Mouse (Mus musculus) spleen, adult 2 months (tissue): ENCODE data around the gene Scn8a. TPM values are rescaled to one million over a fixed set of nuclear protein-coding genes. Genes with fewer than 3 reads are reported as not detected.

Experiments
- DNase-seq, 2 experiments: peaks; one replicate each; pipeline versions ENCODE4 v3.0.0 to v3.0.0-alpha.2; 2012 to 2021; ENCODE audit warnings: low spot score in 2 of 2, low read depth in 1 of 2
- H3K27ac ChIP-seq: fragments of 200-500 bp; 2 replicates; pipeline ENCODE4 v1.5.1; 2012; ENCODE audit warnings: low read length, inconsistent platforms; ENCODE audit not compliant: insufficient read depth
- H3K27me3 ChIP-seq: fragments of 200-500 bp; 2 replicates; pipeline ENCODE4 v1.6.1; 2012; ENCODE audit warnings: mild to moderate bottlenecking, moderate library complexity, low read length, inconsistent platforms; ENCODE audit not compliant: control insufficient read depth, insufficient read depth
- H3K36me3 ChIP-seq: fragments of 200-500 bp; 2 replicates; pipeline ENCODE4 v1.6.1; 2012; ENCODE audit warnings: mild to moderate bottlenecking, low read length, inconsistent platforms; ENCODE audit not compliant: control insufficient read depth, insufficient read depth
- H3K4me1 ChIP-seq: fragments of 200-500 bp; 2 replicates; pipeline ENCODE4 v1.6.1; 2011; ENCODE audit warnings: inconsistent platforms; ENCODE audit not compliant: control insufficient read depth, insufficient read depth, insufficient read length
- H3K4me3 ChIP-seq: fragments of 200-500 bp; 2 replicates; pipeline ENCODE4 v1.5.1; 2011; ENCODE audit warnings: mild to moderate bottlenecking, inconsistent platforms; ENCODE audit not compliant: insufficient read depth, insufficient read length; ENCODE audit errors: extremely low read depth
- CTCF ChIP-seq: fragments of 200-500 bp; IDR thresholded peaks from 2 replicates; pipeline ENCODE4 v1.5.1; 2011; ENCODE audit warnings: mild to moderate bottlenecking, inconsistent platforms; ENCODE audit not compliant: insufficient read depth, insufficient read length, insufficient replicate concordance; ENCODE audit errors: extremely low read depth
- POLR2A ChIP-seq: fragments of 200-500 bp; IDR thresholded peaks from 2 replicates; pipeline ENCODE4 v1.6.1; 2011; ENCODE audit warnings: low read depth, low read length, inconsistent platforms
- WGBS: fragments of 180-500 bp; shearing (Covaris S2); methylation state at CpG from one replicate; pipeline ENCODE4 v1.1.7; 2018; 5-methylcytosine and 5-hydroxymethylcytosine counted together
- polyA plus RNA-seq: library from polyadenylated mRNA; depleted of rRNA; stranded (reverse); fragments of >200 nt; gene quantifications from 2 replicates; pipeline ENCODE4 v1.2.3, GENCODE M21; 2012

Gene Scn8a
- polyA plus RNA-seq, 1 experiment: 0.54 TPM

- Histone ChIP-seq H3K27ac (no peak overlapping the region), H3K36me3 (no peaks in the 10 kb centered on the region), H3K4me1 (peaks cover 4% of the 10 kb centered on the region; the same call in 1 of the 2 replicates), H3K4me3 (no peak overlapping the region), H3K27me3 (peaks cover 17% of the 10 kb centered on the region)
- WGBS: 7% methylated on average over 43 of the region's 43 CpGs
- TF ChIP-seq POLR2A: no peak
- TF ChIP-seq CTCF: no peak
- no peak for DNase-seq
Observed at GRCm38 (mm10) chr15:101046039-101046526, 176.4 kb downstream of the Scn8a start.

GRCm38 (mm10) chr15:101046527-101047193 is 177.0 kb downstream of the Scn8a start:
- no peak for TF ChIP-seq POLR2A
- no peak for TF ChIP-seq CTCF
- DNase-seq: no peak
- WGBS: 3% methylated on average over 77 of the region's 77 CpGs
- Histone ChIP-seq H3K4me3 (no peak overlapping the region; the same call in 1 of the 2 replicates), H3K4me1 (peaks cover 4% of the 10 kb centered on the region; the same call in 1 of the 2 replicates), H3K27ac (no peak overlapping the region), H3K27me3 (peaks cover 17% of the 10 kb centered on the region), H3K36me3 (no peaks in the 10 kb centered on the region)

- peaks cover 19% of the 10 kb centered on the region for H3K27me3 ChIP-seq
- TF ChIP-seq POLR2A (no peak), CTCF (no peak)
- peaks cover 4% of the 10 kb centered on the region; the same call in 1 of the 2 replicates for H3K4me1 ChIP-seq
- no peak for DNase-seq
- no peak within 1 kb of the TSS; the same call in 1 of the 2 replicates for H3K4me3 ChIP-seq
- H3K36me3 ChIP-seq: no peaks in the 10 kb centered on the region
- H3K27ac ChIP-seq: no peak within 1 kb of the TSS
- 16% methylated on average over 22 of the region's 23 CpGs for WGBS
Observed at GRCm38 (mm10) chr15:101047194-101047555, 177.5 kb downstream of the Scn8a start, which contains the start of gene Gm47841. Gm47841 (minus strand) TSS chr15:101047397.

- TF ChIP-seq CTCF (no peak), POLR2A (no peak)
- Histone ChIP-seq H3K27ac (no peak overlapping the region), H3K4me3 (no peak overlapping the region), H3K36me3 (no peaks in the 10 kb centered on the region), H3K4me1 (peaks cover 7% of the 10 kb centered on the region; the same call in 1 of the 2 replicates), H3K27me3 (peaks cover 27% of the 10 kb centered on the region)
- no peak for DNase-seq
- WGBS: 61% methylated on average over 5 of the region's 5 CpGs
Observed at GRCm38 (mm10) chr15:101048338-101048896, 178.8 kb downstream of the Scn8a start.

- Histone ChIP-seq H3K4me3 (no peak overlapping the region), H3K36me3 (no peaks in the 10 kb centered on the region), H3K27me3 (peaks cover 22% of the 10 kb centered on the region), H3K4me1 (peaks cover 5% of the 10 kb centered on the region; the same call in 1 of the 2 replicates), H3K27ac (no peak overlapping the region)
- 71% methylated on average over 10 of the region's 10 CpGs for WGBS
- TF ChIP-seq CTCF (no peak), POLR2A (no peak)
- no peak for DNase-seq
Observed at GRCm38 (mm10) chr15:101051869-101052268, 182.2 kb downstream of the Scn8a start.

GRCm38 (mm10) chr15:101052560-101053501 is 183.2 kb downstream of the Scn8a start:
- no peak overlapping the region for H3K4me3 ChIP-seq

More at GRCm38 (mm10) chr15:101052560-101053501, 183.2 kb downstream of the Scn8a start:
- Histone ChIP-seq H3K27me3 (peaks cover 16% of the 10 kb centered on the region), H3K4me1 (peaks cover 3% of the 10 kb centered on the region; the same call in 1 of the 2 replicates), H3K27ac (no peak overlapping the region), H3K36me3 (no peaks in the 10 kb centered on the region)
- DNase-seq: no peak
- 46% methylated on average over 118 of the region's 120 CpGs for WGBS
- TF ChIP-seq CTCF (no peak), POLR2A (no peak)
